Mouse (Mus musculus): ENCODE results near the gene Sfta2. TPM values are rescaled to one million over a fixed set of nuclear protein-coding genes. Genes with fewer than 3 reads are reported as not detected.

The Sfta2 gene
- polyA plus RNA-seq, 1 experiment from 2014 or later = 0.44 TPM

GRCm38 (mm10) chr17:35571477-35571876, 29.9 kb upstream of the Sfta2 start:
- 97% methylated on average over 7 of the region's 7 CpGs for WGBS
- Histone ChIP-seq H3K9ac (no peak overlapping the region), H3K27me3 (peaks cover 16% of the 10 kb centered on the region), H3K9me3 (no peaks in the 10 kb centered on the region), H3K4me3 (no peak overlapping the region), H3K4me1 (replicated peaks) (peaks cover 11% of the 10 kb centered on the region), H3K27ac (replicated peaks) (no peak overlapping the region), H3K36me3 (no peaks in the 10 kb centered on the region), H3K4me2 (no peak overlapping the region)
- ATAC-seq (ENCODE audit: low FRiP score, low read depth) = no peak

- H3K27me3 ChIP-seq = no peaks in the 10 kb centered on the region
- no peak overlapping the region for H3K27ac ChIP-seq (replicated peaks)
- no peak overlapping the region for H3K9ac ChIP-seq
- 22% methylated on average over 6 of the region's 6 CpGs for WGBS
- no peaks in the 10 kb centered on the region for H3K9me3 ChIP-seq
- H3K36me3 ChIP-seq = no peaks in the 10 kb centered on the region
- no peak overlapping the region for H3K4me2 ChIP-seq
- no peaks in the 10 kb centered on the region for H3K4me1 ChIP-seq (replicated peaks)
- H3K4me3 ChIP-seq = no peak overlapping the region
- no peak for ATAC-seq (ENCODE audit: low FRiP score, low read depth)
Measured at GRCm38 (mm10) chr17:35578211-35578610, 23.1 kb upstream of the Sfta2 start.

GRCm38 (mm10) chr17:35582900-35583299, 18.4 kb upstream of the Sfta2 start:
- no peak for ATAC-seq (ENCODE audit: low FRiP score, low read depth)
- 100% methylated on average over 1 of the region's 1 CpGs for WGBS
- Histone ChIP-seq H3K4me1 (replicated peaks) (peaks cover 4% of the 10 kb centered on the region; the same call in 1 of the 2 replicates), H3K9ac (no peak overlapping the region), H3K4me2 (no peak overlapping the region), H3K4me3 (no peak overlapping the region), H3K27ac (replicated peaks) (no peak overlapping the region), H3K27me3 (no peaks in the 10 kb centered on the region), H3K9me3 (no peaks in the 10 kb centered on the region), H3K36me3 (no peaks in the 10 kb centered on the region)

- 0 out of 2 replicates have a peak overlapping the region, but pooled peaks have one; percentile 24 for H3K9ac ChIP-seq
- 20% methylated on average over 16 of the region's 16 CpGs for WGBS
- H3K9me3 ChIP-seq = no peaks in the 10 kb centered on the region
- H3K4me3 ChIP-seq = peak overlapping the region; percentile 22
- ATAC-seq (ENCODE audit: low FRiP score, low read depth) = peak; percentile 82
- H3K36me3 ChIP-seq = no peaks in the 10 kb centered on the region
- peaks cover 4% of the 10 kb centered on the region; the same call in 1 of the 2 replicates for H3K4me1 ChIP-seq (replicated peaks)
- H3K27me3 ChIP-seq = no peaks in the 10 kb centered on the region
- peak overlapping the region; percentile 53 for H3K4me2 ChIP-seq
- no peak overlapping the region for H3K27ac ChIP-seq (replicated peaks)
Measured at GRCm38 (mm10) chr17:35584330-35584937, 16.9 kb upstream of the Sfta2 start.

- Histone ChIP-seq H3K36me3 (no peaks in the 10 kb centered on the region), H3K4me1 (replicated peaks) (peaks cover 14% of the 10 kb centered on the region), H3K27me3 (no peaks in the 10 kb centered on the region), H3K9ac (no peak overlapping the region), H3K9me3 (no peaks in the 10 kb centered on the region), H3K4me2 (no peak overlapping the region), H3K27ac (replicated peaks) (no peak overlapping the region), H3K4me3 (no peak overlapping the region)
- no peak for ATAC-seq (ENCODE audit: low FRiP score, low read depth)
- WGBS = 87% methylated on average over 1 of the region's 1 CpGs
Measured at GRCm38 (mm10) chr17:35587291-35587690, 14.1 kb upstream of the Sfta2 start.

- H3K9ac ChIP-seq = no peak overlapping the region
- H3K9me3 ChIP-seq = no peaks in the 10 kb centered on the region
- H3K4me2 ChIP-seq = no peak overlapping the region
- ATAC-seq (ENCODE audit: low FRiP score, low read depth) = no peak
- no peaks in the 10 kb centered on the region for H3K36me3 ChIP-seq
- WGBS = 23% methylated on average over 4 of the region's 4 CpGs
- no peaks in the 10 kb centered on the region for H3K27me3 ChIP-seq
- H3K4me3 ChIP-seq = no peak overlapping the region
- H3K27ac ChIP-seq (replicated peaks) = no peak overlapping the region
- H3K4me1 ChIP-seq (replicated peaks) = peaks cover 14% of the 10 kb centered on the region
Measured at GRCm38 (mm10) chr17:35588387-35588786, 13.0 kb upstream of the Sfta2 start.

- peak; percentile 89 for ATAC-seq (ENCODE audit: low FRiP score, low read depth)
- Histone ChIP-seq H3K27me3 (no peaks in the 10 kb centered on the region), H3K27ac (replicated peaks) (peak overlapping the region; percentile 68), H3K36me3 (no peaks in the 10 kb centered on the region), H3K4me2 (peak overlapping the region; percentile 22), H3K4me1 (replicated peaks) (peaks cover 10% of the 10 kb centered on the region; the same call in 1 of the 2 replicates), H3K9me3 (no peaks in the 10 kb centered on the region), H3K4me3 (no peak overlapping the region), H3K9ac (no peak overlapping the region)
- WGBS = 46% methylated on average over 21 of the region's 21 CpGs
Measured at GRCm38 (mm10) chr17:35590410-35591218, 10.7 kb upstream of the Sfta2 start.

GRCm38 (mm10) chr17:35591219-35591578, 10.2 kb upstream of the Sfta2 start:
- Histone ChIP-seq H3K9me3 (no peaks in the 10 kb centered on the region), H3K4me3 (no peak overlapping the region), H3K27ac (replicated peaks) (peak overlapping the region; percentile 68), H3K27me3 (no peaks in the 10 kb centered on the region), H3K4me1 (replicated peaks) (peaks cover 10% of the 10 kb centered on the region; the same call in 1 of the 2 replicates), H3K36me3 (no peaks in the 10 kb centered on the region), H3K4me2 (peak overlapping the region; percentile 22), H3K9ac (no peak overlapping the region)
- 43% methylated on average over 7 of the region's 7 CpGs for WGBS
- no peak for ATAC-seq (ENCODE audit: low FRiP score, low read depth)

GRCm38 (mm10) chr17:35591731-35592130, 9.6 kb upstream of the Sfta2 start:
- no peak for ATAC-seq (ENCODE audit: low FRiP score, low read depth)
- no peak overlapping the region for H3K4me3 ChIP-seq
- H3K9me3 ChIP-seq = no peaks in the 10 kb centered on the region
- H3K27ac ChIP-seq (replicated peaks) = peak overlapping the region; percentile 68
- no peak overlapping the region for H3K9ac ChIP-seq
- H3K27me3 ChIP-seq = no peaks in the 10 kb centered on the region
- H3K4me1 ChIP-seq (replicated peaks) = peaks cover 10% of the 10 kb centered on the region; the same call in 1 of the 2 replicates
- no peaks in the 10 kb centered on the region for H3K36me3 ChIP-seq
- WGBS = 91% methylated on average over 15 of the region's 15 CpGs
- no peak overlapping the region for H3K4me2 ChIP-seq

- H3K36me3 ChIP-seq = no peaks in the 10 kb centered on the region
- WGBS = 89% methylated on average over 9 of the region's 9 CpGs
Measured at GRCm38 (mm10) chr17:35592131-35592530, 9.2 kb upstream of the Sfta2 start.

GRCm38 (mm10) chr17:35593786-35594185, 7.6 kb upstream of the Sfta2 start:
- Histone ChIP-seq H3K9ac (no peak overlapping the region), H3K36me3 (no peaks in the 10 kb centered on the region), H3K27ac (replicated peaks) (no peak overlapping the region), H3K9me3 (no peaks in the 10 kb centered on the region), H3K27me3 (no peaks in the 10 kb centered on the region), H3K4me2 (no peak overlapping the region), H3K4me1 (replicated peaks) (peaks cover 10% of the 10 kb centered on the region; the same call in 1 of the 2 replicates), H3K4me3 (no peak overlapping the region)
- 33% methylated on average over 4 of the region's 4 CpGs for WGBS
- no peak for ATAC-seq (ENCODE audit: low FRiP score, low read depth)

More at GRCm38 (mm10) chr17:35592131-35592530, 9.2 kb upstream of the Sfta2 start:
- H3K27me3 ChIP-seq = no peaks in the 10 kb centered on the region
- H3K9ac ChIP-seq = no peak overlapping the region
- no peak overlapping the region for H3K4me3 ChIP-seq
- H3K4me2 ChIP-seq = no peak overlapping the region
- peaks cover 10% of the 10 kb centered on the region; the same call in 1 of the 2 replicates for H3K4me1 ChIP-seq (replicated peaks)
- H3K27ac ChIP-seq (replicated peaks) = no peak overlapping the region
- ATAC-seq (ENCODE audit: low FRiP score, low read depth) = no peak
- no peaks in the 10 kb centered on the region for H3K9me3 ChIP-seq

GRCm38 (mm10) chr17:35594456-35594855, 6.9 kb upstream of the Sfta2 start:
- WGBS = 87% methylated on average over 7 of the region's 7 CpGs
- Histone ChIP-seq H3K27me3 (no peaks in the 10 kb centered on the region), H3K27ac (replicated peaks) (no peak overlapping the region), H3K4me1 (replicated peaks) (peaks cover 10% of the 10 kb centered on the region; the same call in 1 of the 2 replicates), H3K4me2 (no peak overlapping the region), H3K4me3 (no peak overlapping the region), H3K36me3 (no peaks in the 10 kb centered on the region), H3K9me3 (no peaks in the 10 kb centered on the region), H3K9ac (no peak overlapping the region)
- no peak for ATAC-seq (ENCODE audit: low FRiP score, low read depth)

Measured in hindbrain, embryonic 15.5 days (tissue).